Comparison of ENCODE assay signal across 8 mouse cellular contexts in the genomic region with DNA sequence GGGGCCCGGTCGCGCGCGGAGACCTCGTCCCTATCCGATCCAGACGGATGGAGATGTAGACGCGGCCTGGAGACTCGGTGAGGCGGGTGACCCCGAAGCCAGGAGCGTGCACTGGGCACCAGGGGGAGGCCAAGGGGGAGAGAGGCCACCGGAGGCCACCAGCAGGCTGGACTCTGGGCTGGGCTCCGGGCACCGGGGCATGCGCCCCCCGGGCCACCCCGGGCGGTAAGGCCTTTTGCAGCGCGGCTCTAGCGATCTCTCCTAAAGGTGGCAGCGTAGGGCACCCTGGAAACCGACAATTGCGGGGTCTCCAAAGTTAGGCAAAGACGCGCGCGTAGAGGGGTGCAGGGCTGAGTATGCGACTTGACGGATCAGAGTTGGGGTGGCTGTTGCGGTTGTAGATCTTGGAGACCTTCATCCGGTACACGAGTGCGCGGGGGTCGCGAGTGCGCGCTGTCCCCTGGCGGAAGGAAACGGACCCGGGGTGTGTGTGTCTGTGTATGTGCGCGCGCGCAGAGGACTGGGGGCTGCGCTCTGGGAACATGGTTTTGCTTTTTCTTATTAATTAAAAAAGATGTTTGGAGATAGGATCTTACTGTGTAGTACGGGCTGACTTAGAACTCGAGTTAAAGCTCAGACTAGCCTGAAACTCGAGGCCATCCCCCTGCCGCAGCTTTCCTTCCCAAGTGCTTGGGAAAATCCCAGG. TPM values are rescaled to one million over a fixed set of nuclear protein-coding genes. Genes with fewer than 3 reads are reported as not detected.
DNase-seq lines count a peak whose midpoint lies in the region; ATAC-seq lines count a peak whose summit lies in the region.

No protein-coding gene starts in this region.

- DNase-seq in A20 (ENCODE audit: low read depth, low spot score) (peak; percentile 84), ES-CJ7 (ENCODE audit: low read depth, low spot score) (peak; percentile 39)
- DNase-seq in embryo, embryonic 11 days, result peak; percentile 80
- peak; percentile 78 to 86 for DNase-seq in kidney, postnatal 4 days
- DNase-seq in lung, postnatal 10 days, result peak; percentile 76
- DNase-seq in right cerebral cortex, adult 2 months (ENCODE audit: low spot score in 2 of 2), result peak; percentile 63
- no peak for DNase-seq in urinary bladder, postnatal 4 days (ENCODE audit: low spot score in 2 of 2)

- no peaks in the 10 kb centered on the region for H3K36me3 ChIP-seq in heart, embryonic 16.5 days (ENCODE audit: control insufficient read depth, insufficient read depth)

- under 1% methylated on average over 54 of the region's 54 CpGs for WGBS in heart, embryonic 16.5 days

- peak overlapping the region; percentile 93 for H3K4me3 ChIP-seq in heart, embryonic 16.5 days (ENCODE audit: low read length)

- H3K4me1 ChIP-seq in heart, embryonic 16.5 days (ENCODE audit: control insufficient read depth, insufficient read depth, low read length), result peaks cover 20% of the 10 kb centered on the region

- peak overlapping the region; percentile 94 for H3K4me2 ChIP-seq in heart, embryonic 16.5 days (ENCODE audit: low read depth, low read length)

- peak overlapping the region; percentile 95 for H3K9ac ChIP-seq in heart, embryonic 16.5 days (ENCODE audit: low read length)

- peak; percentile 34 for ATAC-seq in heart, embryonic 16.5 days (replicated peaks; ENCODE audit: extremely low read depth, insufficient read depth, low FRiP score)

- peaks cover 7% of the 10 kb centered on the region for H3K27me3 ChIP-seq in heart, embryonic 16.5 days (ENCODE audit: control insufficient read depth, insufficient read depth, low read length)

- peak overlapping the region; percentile 93 for H3K27ac ChIP-seq in heart, embryonic 16.5 days (ENCODE audit: low read length)

- H3K9me3 ChIP-seq in heart, embryonic 16.5 days (replicated peaks; ENCODE audit: control insufficient read depth, low read length), result no peaks in the 10 kb centered on the region

RNA-seq across cellular contexts. Expression of a gene that starts 0.6 kb away (rescaled TPM):
- 1.5 and 2.3 TPM in 2 replicates for polyA plus RNA-seq in heart, embryonic 16.5 days (2015; fragmentation: Nextera tagmentation; extraction: Ambion mirVana)

RNA-seq across cellular contexts. Expression of a gene that starts 6.5 kb away (rescaled TPM):
- polyA plus RNA-seq in heart, embryonic 16.5 days (2015; fragmentation: Nextera tagmentation; extraction: Ambion mirVana), result 112 and 114 TPM in 2 replicates

RNA-seq across cellular contexts. Expression of a gene that starts 10.7 kb away (rescaled TPM):
- polyA plus RNA-seq in heart, embryonic 16.5 days (2015; fragmentation: Nextera tagmentation; extraction: Ambion mirVana), result 0.49 and 0.64 TPM in 2 replicates

RNA-seq across cellular contexts. Expression of a gene that starts 16.8 kb away (rescaled TPM):
- polyA plus RNA-seq in heart, embryonic 16.5 days (2015; fragmentation: Nextera tagmentation; extraction: Ambion mirVana), result 2.4 and 13.2 TPM in 2 replicates

RNA-seq across cellular contexts. Expression of a gene that starts 18.8 kb away (rescaled TPM):
- 44.9 and 45.2 TPM in 2 replicates for polyA plus RNA-seq in heart, embryonic 16.5 days (2015; fragmentation: Nextera tagmentation; extraction: Ambion mirVana)

Comparison
In these comparisons a context has a peak if more than half of its experiments do, and no peak if none do; other contexts are left out.
1. DNase-seq: peak in A20 (single experiment), ES-CJ7 (single experiment), embryo, embryonic 11 days (single experiment), kidney, postnatal 4 days (2 of 2), lung, postnatal 10 days (single experiment) and right cerebral cortex, adult 2 months (2 of 2); none in urinary bladder, postnatal 4 days (0 of 2).